Mouse (Mus musculus) limb, embryonic 15.5 days (tissue): ENCODE data around the gene Gbe1. TPM values are rescaled to one million over a fixed set of nuclear protein-coding genes. Genes with fewer than 3 reads are reported as not detected.

Experiments
- ATAC-seq: fragments of 200-750 bp; cut with Nextera tagmentation; 2 replicates; pipeline ENCODE4 v1.8.0; 2017; ENCODE audit warnings: low read depth, moderate TSS enrichment; ENCODE audit not compliant: insufficient number of reproducible peaks, low FRiP score, low TSS enrichment
- H3K27ac ChIP-seq: fragments of 300-500 bp; sonication (generic); 2 replicates; pipeline ENCODE4 v1.5.1; 2015; ENCODE audit warnings: moderate library complexity, mild to moderate bottlenecking, inconsistent platforms
- H3K27me3 ChIP-seq: fragments of 300-500 bp; sonication (generic); 2 replicates; pipeline ENCODE4 v1.6.1; 2015; ENCODE audit warnings: inconsistent platforms
- H3K36me3 ChIP-seq: fragments of 300-500 bp; sonication (generic); 2 replicates; pipeline ENCODE4 v1.6.1; 2015; ENCODE audit warnings: inconsistent platforms
- H3K4me1 ChIP-seq: fragments of 300-500 bp; sonication (generic); 2 replicates; pipeline ENCODE4 v1.6.1; 2015; ENCODE audit warnings: inconsistent platforms
- H3K4me2 ChIP-seq: fragments of 300-500 bp; sonication (generic); 2 replicates; pipeline ENCODE4 v1.6.1; 2015; ENCODE audit warnings: mild to moderate bottlenecking, inconsistent platforms
- H3K4me3 ChIP-seq: fragments of 300-500 bp; sonication (generic); 2 replicates; pipeline ENCODE4 v1.5.1; 2015; ENCODE audit warnings: mild to moderate bottlenecking, inconsistent platforms
- H3K9ac ChIP-seq: fragments of 300-500 bp; sonication (generic); 2 replicates; pipeline ENCODE4 v1.6.1; 2015; ENCODE audit warnings: inconsistent platforms
- H3K9me3 ChIP-seq: fragments of 300-500 bp; sonication (generic); 2 replicates; pipeline ENCODE4 v1.6.1; 2016; ENCODE audit warnings: inconsistent platforms
- WGBS: fragments of 180-500 bp; shearing (Covaris S2); methylation state at CpG from one replicate; pipeline ENCODE4 v1.1.7; 2015; 5-methylcytosine and 5-hydroxymethylcytosine counted together
- polyA plus RNA-seq: library from polyadenylated mRNA; unstranded; fragments of >200 nt; fragmentation: Nextera tagmentation; extraction: Ambion mirVana; gene quantifications from 2 replicates; pipeline ENCODE4 v1.2.1, GENCODE M21; 2015

Gbe1 gene
- polyA plus RNA-seq, result 15.9 and 17.1 TPM in 2 replicates

GRCm38 (mm10) chr16:70313886-70314577 lies at the start of gene Gbe1:
Gene Gbe1, plus strand, starts transcription at chr16:70313949.
- Histone ChIP-seq H3K4me3 (peak within 1 kb of the TSS; percentile 65), H3K9me3 (no peaks in the 10 kb centered on the region), H3K36me3 (no peaks in the 10 kb centered on the region), H3K4me2 (peak within 1 kb of the TSS; percentile 48), H3K27ac (peak within 1 kb of the TSS; percentile 96), H3K9ac (peak within 1 kb of the TSS; percentile 73), H3K4me1 (peaks cover 4% of the 10 kb centered on the region; the same call in 1 of the 2 replicates), H3K27me3 (no peaks in the 10 kb centered on the region)
- ATAC-seq, result peak; percentile 96
- WGBS, result under 1% methylated on average over 76 of the region's 82 CpGs

GRCm38 (mm10) chr16:70310691-70311090 lies 3.1 kb upstream of the Gbe1 start:
- no peak overlapping the region for H3K4me2 ChIP-seq
- no peak for ATAC-seq
- no peak overlapping the region for H3K9ac ChIP-seq
- H3K27me3 ChIP-seq, result no peaks in the 10 kb centered on the region
- WGBS, result 90% methylated on average over 4 of the region's 4 CpGs
- H3K4me3 ChIP-seq, result no peak overlapping the region
- no peak overlapping the region for H3K27ac ChIP-seq
- no peaks in the 10 kb centered on the region for H3K36me3 ChIP-seq
- no peaks in the 10 kb centered on the region for H3K9me3 ChIP-seq
- peaks cover 4% of the 10 kb centered on the region; the same call in 1 of the 2 replicates for H3K4me1 ChIP-seq

- H3K4me2 ChIP-seq, result peak overlapping the region; percentile 48
- no peaks in the 10 kb centered on the region for H3K27me3 ChIP-seq
- no peaks in the 10 kb centered on the region for H3K9me3 ChIP-seq
- peak overlapping the region; percentile 65 for H3K4me3 ChIP-seq
- H3K4me1 ChIP-seq, result peaks cover 4% of the 10 kb centered on the region; the same call in 1 of the 2 replicates
- peak overlapping the region; percentile 73 for H3K9ac ChIP-seq
- peak overlapping the region; percentile 96; the same call in 1 of the 2 replicates for H3K27ac ChIP-seq
- H3K36me3 ChIP-seq, result no peaks in the 10 kb centered on the region
- ATAC-seq, result no peak
- WGBS, result 2% methylated on average over 7 of the region's 7 CpGs
Observed at GRCm38 (mm10) chr16:70313496-70313885, 258 bp upstream of the Gbe1 start.

GRCm38 (mm10) chr16:70314578-70314930 lies 805 bp downstream of the Gbe1 start:
- Histone ChIP-seq H3K27me3 (no peaks in the 10 kb centered on the region), H3K9me3 (no peaks in the 10 kb centered on the region), H3K36me3 (no peaks in the 10 kb centered on the region), H3K4me2 (peak overlapping the region; percentile 48), H3K9ac (peak overlapping the region; percentile 73), H3K27ac (peak overlapping the region; percentile 96), H3K4me1 (peaks cover 4% of the 10 kb centered on the region; the same call in 1 of the 2 replicates), H3K4me3 (peak overlapping the region; percentile 65)
- ATAC-seq, result no peak
- 0% methylated on average over 9 of the region's 9 CpGs for WGBS

- no peak overlapping the region for H3K4me3 ChIP-seq
- WGBS, result 38% methylated on average over 3 of the region's 3 CpGs
- H3K27me3 ChIP-seq, result no peaks in the 10 kb centered on the region
- no peak for ATAC-seq
- H3K36me3 ChIP-seq, result no peaks in the 10 kb centered on the region
- H3K4me2 ChIP-seq, result no peak overlapping the region
- no peaks in the 10 kb centered on the region for H3K9me3 ChIP-seq
- no peak overlapping the region for H3K9ac ChIP-seq
- H3K27ac ChIP-seq, result no peak overlapping the region
- H3K4me1 ChIP-seq, result peaks cover 4% of the 10 kb centered on the region; the same call in 1 of the 2 replicates
Observed at GRCm38 (mm10) chr16:70315261-70315660, 1.5 kb downstream of the Gbe1 start.

- no peaks in the 10 kb centered on the region for H3K36me3 ChIP-seq
- H3K9ac ChIP-seq, result no peak overlapping the region
- no peak overlapping the region for H3K4me2 ChIP-seq
- no peak overlapping the region for H3K4me3 ChIP-seq
- H3K27me3 ChIP-seq, result no peaks in the 10 kb centered on the region
- WGBS, result 76% methylated on average over 3 of the region's 3 CpGs
- ATAC-seq, result no peak
- H3K9me3 ChIP-seq, result no peaks in the 10 kb centered on the region
- H3K4me1 ChIP-seq, result peaks cover 4% of the 10 kb centered on the region; the same call in 1 of the 2 replicates
- H3K27ac ChIP-seq, result no peak overlapping the region
Observed at GRCm38 (mm10) chr16:70315862-70316390, 2.2 kb downstream of the Gbe1 start.

GRCm38 (mm10) chr16:70319388-70319787 lies 5.6 kb downstream of the Gbe1 start:
- H3K27ac ChIP-seq, result no peak overlapping the region
- no peaks in the 10 kb centered on the region for H3K9me3 ChIP-seq
- H3K27me3 ChIP-seq, result no peaks in the 10 kb centered on the region
- H3K36me3 ChIP-seq, result no peaks in the 10 kb centered on the region
- H3K4me3 ChIP-seq, result no peak overlapping the region
- 91% methylated on average over 6 of the region's 6 CpGs for WGBS
- H3K9ac ChIP-seq, result no peak overlapping the region
- no peaks in the 10 kb centered on the region for H3K4me1 ChIP-seq
- H3K4me2 ChIP-seq, result no peak overlapping the region
- ATAC-seq, result no peak

- Histone ChIP-seq H3K4me2 (no peak overlapping the region), H3K9me3 (no peaks in the 10 kb centered on the region), H3K27ac (no peak overlapping the region), H3K27me3 (no peaks in the 10 kb centered on the region), H3K4me3 (no peak overlapping the region), H3K9ac (no peak overlapping the region), H3K4me1 (no peaks in the 10 kb centered on the region), H3K36me3 (no peaks in the 10 kb centered on the region)
- 61% methylated on average over 10 of the region's 10 CpGs for WGBS
- ATAC-seq, result no peak
Observed at GRCm38 (mm10) chr16:70320612-70321280, 7.0 kb downstream of the Gbe1 start.

GRCm38 (mm10) chr16:70326339-70326948 lies 12.7 kb downstream of the Gbe1 start:
- no peak overlapping the region for H3K27ac ChIP-seq
- H3K27me3 ChIP-seq, result no peaks in the 10 kb centered on the region
- no peaks in the 10 kb centered on the region for H3K36me3 ChIP-seq
- no peak overlapping the region for H3K4me3 ChIP-seq
- H3K9ac ChIP-seq, result no peak overlapping the region
- ATAC-seq, result no peak
- peaks cover 3% of the 10 kb centered on the region; the same call in 1 of the 2 replicates for H3K4me1 ChIP-seq
- H3K4me2 ChIP-seq, result no peak overlapping the region
- 78% methylated on average over 9 of the region's 9 CpGs for WGBS
- no peaks in the 10 kb centered on the region for H3K9me3 ChIP-seq

GRCm38 (mm10) chr16:70328566-70328965 lies 14.8 kb downstream of the Gbe1 start:
- Histone ChIP-seq H3K36me3 (no peaks in the 10 kb centered on the region), H3K27ac (no peak overlapping the region), H3K4me3 (no peak overlapping the region), H3K4me2 (no peak overlapping the region), H3K27me3 (no peaks in the 10 kb centered on the region), H3K9me3 (no peaks in the 10 kb centered on the region), H3K4me1 (peaks cover 3% of the 10 kb centered on the region; the same call in 1 of the 2 replicates), H3K9ac (no peak overlapping the region)
- WGBS, result 56% methylated on average over 6 of the region's 6 CpGs
- ATAC-seq, result no peak

- H3K9ac ChIP-seq, result no peak overlapping the region
- WGBS, result 38% methylated on average over 10 of the region's 10 CpGs
- ATAC-seq, result no peak
- H3K4me2 ChIP-seq, result no peak overlapping the region
- no peaks in the 10 kb centered on the region for H3K27me3 ChIP-seq
- no peak overlapping the region for H3K4me3 ChIP-seq
- peaks cover 3% of the 10 kb centered on the region; the same call in 1 of the 2 replicates for H3K4me1 ChIP-seq
- H3K9me3 ChIP-seq, result no peaks in the 10 kb centered on the region
- H3K27ac ChIP-seq, result no peak overlapping the region
- no peaks in the 10 kb centered on the region for H3K36me3 ChIP-seq
Observed at GRCm38 (mm10) chr16:70329036-70329435, 15.3 kb downstream of the Gbe1 start.

- Histone ChIP-seq H3K9ac (no peak overlapping the region), H3K27me3 (no peaks in the 10 kb centered on the region), H3K4me3 (no peak overlapping the region), H3K4me2 (no peak overlapping the region), H3K4me1 (peaks cover 3% of the 10 kb centered on the region; the same call in 1 of the 2 replicates), H3K36me3 (no peaks in the 10 kb centered on the region), H3K27ac (no peak overlapping the region), H3K9me3 (no peaks in the 10 kb centered on the region)
- no peak for ATAC-seq
- WGBS, result 40% methylated on average over 6 of the region's 6 CpGs
Observed at GRCm38 (mm10) chr16:70329471-70329870, 15.7 kb downstream of the Gbe1 start.
